Mouse (Mus musculus) G1E-ER4 (cell line): Measurements from ENCODE around the gene Klhl20. TPM values are rescaled to one million over a fixed set of nuclear protein-coding genes. Genes with fewer than 3 reads are reported as not detected.

Experiments used
- GATA1 ChIP-seq: IDR thresholded peaks from one replicate; pipeline ENCODE4 v1.8.0; 2012; ENCODE audit warnings: low read length, inconsistent platforms
- polyA plus RNA-seq: library from polyadenylated mRNA; stranded (reverse); fragments of >175 nt; gene quantifications from 2 replicates; pipeline ENCODE4 v1.2.3, GENCODE M21; 2012

The Klhl20 gene
- polyA plus RNA-seq, result 1.3 and 2.0 TPM in 2 replicates

DNA sequence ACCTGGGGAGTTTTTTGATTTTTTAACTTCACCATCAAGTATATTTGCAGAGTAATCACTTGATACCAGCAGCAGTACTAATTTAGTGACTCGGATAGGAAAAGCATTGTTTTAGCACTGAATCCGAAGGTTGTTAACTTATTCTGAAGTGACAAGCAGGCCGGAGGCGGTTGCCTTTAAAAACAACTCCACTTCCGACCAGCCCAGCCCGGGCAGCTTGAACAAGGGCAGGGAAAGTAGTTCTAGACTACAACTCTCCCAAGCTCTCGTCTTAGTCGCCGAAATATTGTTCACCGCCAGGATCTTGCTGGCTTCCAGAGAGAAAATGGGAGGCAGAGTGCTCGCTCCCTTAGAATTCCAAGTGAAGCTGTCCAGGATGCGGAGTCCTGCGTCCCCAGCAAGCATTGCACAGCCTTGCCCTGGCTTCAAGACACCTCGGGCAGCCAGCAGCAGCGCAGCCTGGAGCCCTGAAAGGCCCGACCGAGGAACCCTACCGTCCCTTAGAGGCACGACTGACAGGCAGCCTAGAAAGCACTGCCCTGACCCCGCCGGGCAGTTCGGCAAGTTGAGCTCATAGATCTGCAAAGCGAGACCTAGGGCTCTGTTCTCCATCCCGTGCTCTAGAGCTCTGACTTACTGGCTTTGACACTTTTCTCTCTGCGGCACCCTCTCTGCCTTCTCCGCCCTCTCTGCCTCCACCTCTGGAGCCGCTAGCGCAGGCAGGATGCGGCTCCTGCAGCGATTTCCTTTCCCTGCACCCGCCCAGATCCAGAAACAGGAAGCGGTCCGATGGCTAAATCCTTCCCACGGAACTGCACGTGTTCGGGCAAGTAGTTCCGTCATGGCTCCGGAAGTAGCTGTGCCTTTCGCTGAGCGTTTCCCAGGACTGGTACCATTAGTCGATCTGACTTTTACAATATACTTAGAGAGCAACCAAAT, at the start of gene Klhl20:
TSS of gene Klhl20 (minus strand) at position 786 of the 939 bp plus-strand sequence.
- TF ChIP-seq GATA1, result no peak

DNA sequence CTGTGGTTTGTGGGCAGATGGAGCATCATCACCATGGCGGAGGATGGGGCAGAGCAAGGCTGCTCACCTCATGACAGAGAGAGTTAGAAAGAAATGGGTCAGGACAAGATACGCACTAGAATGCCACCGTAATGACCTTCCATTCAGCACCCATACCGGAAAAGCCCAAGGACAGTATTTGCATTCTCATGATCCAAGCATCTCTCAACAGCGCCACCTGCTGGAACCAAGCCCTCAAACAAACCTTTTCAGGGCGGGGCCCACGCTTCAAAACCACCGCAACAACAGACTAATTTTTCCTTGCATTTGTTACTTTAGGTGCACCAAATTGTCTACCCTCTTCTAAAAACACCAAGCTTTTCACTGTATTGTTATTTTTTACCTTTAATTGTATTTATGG, 49.4 kb upstream of the Klhl20 start:
- no peak for TF ChIP-seq GATA1

DNA sequence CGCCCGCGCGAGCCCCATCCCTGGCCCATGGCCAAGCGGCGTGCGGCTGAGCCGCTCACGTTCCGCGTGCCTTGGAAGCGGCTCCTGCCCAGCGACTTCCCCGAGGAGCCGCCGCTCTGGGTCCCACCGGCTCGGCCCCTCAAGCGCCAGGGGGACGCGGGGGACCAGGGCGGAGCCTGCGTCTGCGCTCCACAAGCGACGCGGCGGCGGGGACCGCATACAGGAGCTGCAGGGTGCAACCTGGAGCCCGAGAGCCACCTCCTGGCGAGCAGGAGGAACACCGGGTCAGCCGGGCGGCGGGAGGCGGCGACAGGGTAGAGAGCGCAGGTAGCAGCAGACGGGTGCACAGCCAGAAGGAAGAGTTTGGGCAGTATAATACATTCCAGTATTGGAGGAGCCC, 39.3 kb upstream of the Klhl20 start:
- no peak for TF ChIP-seq GATA1

DNA sequence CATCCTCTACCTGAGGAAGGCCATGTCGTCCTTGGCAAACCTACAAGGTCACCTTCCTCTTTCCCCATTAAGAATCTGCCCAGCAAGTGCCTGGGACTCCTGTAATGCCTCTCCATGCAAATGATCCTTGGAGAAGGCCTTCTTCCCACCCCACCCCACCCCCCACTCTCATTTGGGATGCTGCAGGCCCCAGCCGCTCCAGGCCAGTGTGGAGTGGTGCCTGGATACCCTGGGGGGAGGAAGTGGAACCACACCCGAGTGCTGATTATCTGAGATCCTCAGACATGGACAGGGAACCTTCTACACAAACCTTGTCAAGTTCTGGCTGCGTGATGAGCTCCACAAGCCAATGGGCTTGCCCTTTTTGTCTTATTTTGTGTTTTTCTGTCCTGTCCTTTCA, 29.0 kb upstream of the Klhl20 start:
- no peak for TF ChIP-seq GATA1

DNA sequence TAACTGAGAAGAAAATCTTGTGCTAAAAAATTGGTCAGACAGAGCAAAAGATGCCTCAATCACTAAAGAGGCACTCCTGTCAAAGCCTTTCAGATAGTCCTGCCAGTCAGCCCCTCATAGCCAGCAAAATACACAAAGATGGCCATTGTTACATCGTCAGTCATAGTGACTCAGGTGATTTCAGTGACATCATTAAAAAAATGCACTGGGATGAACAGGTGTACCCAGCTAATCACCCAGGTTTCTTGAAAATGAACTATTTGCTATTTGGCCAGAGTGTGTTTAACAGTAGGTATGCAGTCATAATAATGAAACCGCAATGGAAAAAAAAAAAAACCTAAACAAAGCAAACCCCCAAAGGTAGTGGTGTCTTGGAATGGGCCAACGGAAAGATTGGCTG, 27.9 kb upstream of the Klhl20 start, which contains the start of gene Tex50:
TSS of gene Tex50 (minus strand) at position 101 of the 400 bp plus-strand sequence.
- TF ChIP-seq GATA1, result no peak

DNA sequence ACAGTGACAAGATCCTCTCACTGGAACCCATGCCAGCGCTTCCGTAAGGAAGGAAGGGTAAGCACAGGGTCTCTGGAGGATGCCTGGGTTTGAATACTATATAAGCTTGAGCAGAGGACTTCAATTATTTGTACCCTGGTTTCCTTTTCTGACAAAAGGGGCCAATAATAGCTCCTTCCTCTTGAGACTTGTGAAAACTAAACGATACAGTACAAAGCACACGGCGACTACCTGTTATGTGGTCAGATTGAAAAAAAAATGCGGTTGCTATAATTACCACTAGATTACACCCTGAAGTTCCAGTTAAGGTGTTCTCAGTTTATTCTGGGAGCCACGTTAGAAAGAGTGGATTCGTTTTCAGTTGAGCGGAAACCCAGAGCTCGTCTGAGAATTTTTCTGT, 25.2 kb upstream of the Klhl20 start:
- no peak for TF ChIP-seq GATA1

DNA sequence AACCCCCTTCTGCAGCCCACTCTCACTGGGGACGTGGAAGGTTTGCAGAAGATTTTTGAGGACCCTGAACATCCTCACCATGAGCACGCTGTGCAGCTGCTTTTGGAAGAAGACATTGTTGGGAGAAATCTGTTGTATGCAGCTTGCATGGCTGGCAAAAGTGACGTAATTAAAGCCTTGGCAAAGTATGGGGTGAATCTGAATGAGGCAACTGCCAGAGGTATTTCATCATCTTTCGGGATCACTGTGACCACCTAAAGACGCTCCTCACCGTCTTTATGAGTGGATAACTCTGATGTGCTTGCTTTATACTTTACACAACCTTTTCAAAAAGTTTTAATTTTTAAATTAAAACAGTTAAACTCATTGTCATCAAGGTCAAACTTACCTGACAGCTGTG, 19.8 kb upstream of the Klhl20 start:
- no peak for TF ChIP-seq GATA1

DNA sequence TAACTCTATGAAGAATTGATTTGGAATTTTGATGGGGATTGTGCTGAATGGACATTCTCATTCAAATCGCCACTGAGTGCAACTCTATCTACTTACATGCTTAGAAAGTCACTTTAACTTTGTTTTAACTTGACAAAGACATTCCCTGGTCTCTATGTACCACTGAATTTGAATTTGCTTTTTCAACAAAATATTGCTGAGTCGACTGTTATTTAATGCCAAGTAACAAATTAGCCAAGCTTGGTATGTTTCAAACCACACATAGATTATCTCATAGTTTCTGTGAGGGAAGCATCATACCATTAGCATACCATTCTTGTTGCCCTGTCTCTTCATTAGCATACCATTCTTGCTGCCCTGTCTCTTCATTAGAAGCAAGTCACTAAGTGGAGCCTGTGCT, 16.6 kb upstream of the Klhl20 start:
- no peak for TF ChIP-seq GATA1

DNA sequence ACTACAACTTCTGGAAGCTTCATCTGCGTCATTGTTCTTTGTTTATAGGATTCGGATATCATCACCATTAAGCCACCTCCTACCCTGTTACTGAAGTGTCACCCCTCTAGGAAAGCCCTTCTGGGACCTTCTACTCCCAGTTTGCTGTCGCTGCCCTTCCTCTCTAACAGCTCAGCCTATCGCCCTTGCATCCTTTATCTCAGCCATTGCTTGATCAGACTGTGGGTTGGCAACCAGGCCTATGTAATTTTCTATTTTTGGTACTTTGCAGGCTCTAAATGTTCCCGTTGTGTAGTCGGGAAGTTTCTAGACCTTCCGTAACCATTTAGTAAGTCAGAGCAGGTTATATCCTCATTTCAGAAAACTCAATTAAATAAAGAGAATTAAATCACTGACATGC, 11.9 kb upstream of the Klhl20 start:
- no peak for TF ChIP-seq GATA1

DNA sequence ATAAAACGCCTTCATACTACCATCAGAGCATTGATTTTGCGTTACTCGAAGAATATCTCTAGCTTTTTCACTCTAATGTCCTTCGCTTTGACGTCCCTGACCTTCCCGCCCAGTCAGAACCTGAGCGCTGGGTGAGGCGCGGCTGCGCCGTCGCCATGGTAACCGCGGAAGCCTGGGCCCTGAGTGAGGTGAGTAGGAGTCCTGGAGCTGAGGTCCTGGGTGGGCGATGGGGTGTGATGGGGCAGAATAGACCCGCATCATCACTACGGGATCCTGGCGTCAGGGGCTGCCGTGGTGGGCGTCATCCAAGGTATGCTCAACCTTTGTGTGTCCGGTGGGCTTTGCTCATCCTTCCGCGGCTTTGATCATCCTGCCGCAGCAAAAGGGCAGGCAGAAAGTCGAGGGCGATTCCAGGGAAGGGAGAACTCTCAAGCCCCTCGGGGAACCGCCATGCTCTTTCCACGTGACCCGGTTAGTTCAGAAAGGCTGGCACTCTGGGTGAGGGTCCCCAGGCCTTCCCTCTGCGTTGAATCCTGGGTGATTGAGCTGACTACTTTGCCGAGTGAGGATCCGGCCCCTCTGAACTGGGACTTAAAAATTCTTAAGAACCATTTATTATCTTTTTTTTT, 11.3 kb upstream of the Klhl20 start, which contains the start of gene Ankrd45:
TSS of gene Ankrd45 (plus strand) at position 161 of the 629 bp plus-strand sequence.
- TF ChIP-seq GATA1, result no peak

DNA sequence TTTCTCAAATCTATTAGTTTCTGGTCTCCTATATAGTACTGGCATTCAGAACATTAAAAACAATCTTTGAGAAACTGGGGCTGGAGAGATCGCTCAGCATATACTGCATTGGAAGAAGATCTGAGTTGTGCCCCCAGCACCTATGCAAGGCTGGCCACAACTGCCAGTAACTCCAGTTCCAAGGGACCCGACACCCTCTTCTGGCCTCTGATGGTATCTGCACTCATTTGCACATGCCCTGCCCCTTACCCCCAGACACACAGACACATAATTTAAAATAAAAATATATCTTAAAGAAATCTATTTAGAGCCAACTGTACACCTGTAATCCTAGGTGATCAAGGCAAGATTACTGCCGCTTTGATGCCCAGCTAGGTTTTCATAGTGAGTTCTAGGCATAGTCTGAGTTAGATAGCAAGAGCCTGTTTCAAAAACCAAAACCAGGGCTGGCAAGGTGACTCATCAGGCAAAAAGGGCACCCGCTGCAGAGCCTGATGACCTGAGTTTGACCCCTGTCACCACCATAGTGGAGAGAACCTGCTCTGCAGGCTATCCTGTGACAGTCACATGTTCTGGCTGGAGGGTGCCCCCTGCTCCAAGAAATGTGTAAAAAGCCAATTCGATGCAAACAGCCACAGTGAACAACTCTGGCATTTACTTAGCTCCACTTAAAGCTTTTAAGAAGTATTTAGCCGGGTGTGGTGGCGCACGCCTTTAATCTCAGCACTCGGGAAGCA, 8.9 kb upstream of the Klhl20 start:
- no peak for TF ChIP-seq GATA1

DNA sequence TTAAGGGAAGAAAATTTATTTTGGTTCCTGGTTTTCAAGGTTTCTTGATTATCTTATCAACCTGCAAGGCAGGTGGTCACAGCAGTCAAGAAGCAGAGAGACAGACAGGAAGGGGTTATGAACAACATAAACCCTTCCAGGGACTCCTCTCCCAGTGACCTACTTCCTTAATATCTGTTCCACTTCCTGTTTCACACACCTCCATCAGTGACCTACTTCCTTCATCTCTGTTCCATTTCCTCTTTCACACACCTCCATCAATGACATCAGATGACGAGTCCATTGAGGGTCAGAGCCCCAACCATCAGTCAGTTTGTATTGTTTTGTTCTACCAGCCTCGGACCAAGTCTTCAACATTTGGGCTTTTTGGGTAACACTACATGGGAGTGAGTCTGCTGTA, 8.2 kb upstream of the Klhl20 start:
- TF ChIP-seq GATA1, result no peak

DNA sequence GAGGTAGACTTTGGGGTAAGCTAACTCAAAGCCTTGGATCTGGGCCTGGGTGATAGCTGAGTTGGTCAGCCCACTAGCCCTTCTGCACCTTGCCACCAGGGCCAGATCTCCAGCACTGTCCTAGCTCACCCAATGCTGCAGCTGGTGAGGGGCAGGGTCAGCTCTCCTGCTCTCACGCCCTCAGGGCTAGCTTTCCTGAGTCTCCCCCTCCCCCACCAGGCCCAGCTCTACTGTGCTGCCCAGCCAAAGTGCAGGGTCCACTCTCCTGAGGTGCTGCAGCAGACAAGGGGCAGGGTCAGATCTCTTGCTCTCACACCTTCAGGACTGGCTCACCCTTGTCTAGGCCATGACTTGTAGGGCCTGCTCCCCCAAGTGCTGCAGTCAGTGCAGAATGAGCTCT, 4.8 kb downstream of the Klhl20 start:
- TF ChIP-seq GATA1, result no peak

DNA sequence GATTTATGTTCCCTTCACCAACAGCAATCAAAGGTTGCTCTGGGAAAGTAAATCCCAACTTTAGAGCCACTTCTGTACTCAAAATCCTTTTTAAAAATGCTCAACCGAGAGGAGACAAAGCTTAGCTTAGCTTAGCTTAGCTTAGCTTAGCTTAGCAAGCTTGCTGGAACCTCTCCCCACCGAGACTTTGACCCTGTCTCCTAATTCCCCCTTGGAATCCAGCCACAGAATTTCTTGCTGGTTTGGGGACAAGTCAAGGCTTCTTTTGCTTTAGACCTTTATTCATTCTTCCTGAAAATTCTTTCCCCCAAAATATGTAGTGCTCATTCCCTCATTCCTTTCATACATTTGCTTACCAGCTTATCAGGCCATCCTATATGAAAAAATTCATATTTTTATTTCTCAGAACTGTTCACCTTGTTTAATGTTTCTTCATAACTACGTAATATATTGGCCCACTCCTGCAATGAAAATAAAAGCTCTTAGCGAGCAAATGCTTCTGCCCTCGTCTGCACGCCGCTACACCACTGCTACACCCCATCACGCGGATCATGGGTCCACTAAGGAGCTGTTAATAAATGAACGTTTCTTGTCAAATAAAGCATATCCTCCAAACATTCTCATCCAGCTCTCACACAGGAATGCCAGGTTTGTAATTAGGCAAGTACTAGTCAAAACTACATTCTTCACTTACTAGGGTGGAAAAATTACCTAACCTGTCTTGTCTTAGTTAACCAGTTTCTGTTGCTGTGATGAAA, 8.5 kb downstream of the Klhl20 start:
- TF ChIP-seq GATA1, result no peak

DNA sequence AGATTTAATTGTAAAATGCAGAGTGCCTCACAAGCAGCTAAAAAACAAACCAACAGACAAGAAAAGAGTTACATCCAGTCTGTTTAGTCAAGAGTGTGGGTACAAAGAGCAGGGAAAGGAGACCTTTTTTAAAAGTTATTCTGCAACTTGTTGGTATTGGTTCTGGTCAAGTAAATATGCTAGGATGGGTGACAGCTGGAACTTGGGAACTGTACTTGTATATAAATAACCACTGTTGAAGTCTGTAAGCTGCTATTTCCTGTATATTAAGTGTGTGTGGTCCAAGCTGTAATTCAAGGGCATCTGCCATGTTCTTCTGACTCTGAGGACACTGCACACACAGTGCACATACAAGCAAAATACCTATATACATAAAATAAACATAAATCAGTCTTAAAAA, 16.7 kb downstream of the Klhl20 start:
- no peak for TF ChIP-seq GATA1

DNA sequence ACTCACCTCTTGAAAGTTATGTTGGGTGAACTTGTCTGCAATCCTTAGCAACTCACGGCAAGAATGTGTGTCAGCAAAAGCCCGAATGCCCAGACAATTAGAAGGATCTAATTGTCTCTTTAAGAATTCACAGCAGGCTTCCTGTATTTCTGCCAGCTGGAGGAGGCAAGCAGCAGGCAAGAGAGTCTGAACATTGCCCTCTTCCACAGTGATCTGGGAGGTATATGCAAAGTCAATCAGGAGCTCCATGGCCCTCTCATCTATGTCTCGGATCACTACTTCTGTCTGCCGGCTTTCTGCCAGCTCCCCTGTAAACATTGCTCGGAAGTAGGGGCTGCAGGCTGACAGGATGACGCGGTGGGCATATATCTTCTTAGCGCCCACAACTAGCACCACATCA, 22.1 kb downstream of the Klhl20 start:
- no peak for TF ChIP-seq GATA1
